Mouse (Mus musculus) liver, embryonic 15.5 days (tissue): Measurements from ENCODE around the gene Gpr107. TPM values are rescaled to one million over a fixed set of nuclear protein-coding genes. Genes with fewer than 3 reads are reported as not detected.
A peak's percentile ranks its signal among the peaks of the same experiment; 100 is the strongest.

ENCODE experiments used
- ATAC-seq: fragments of 200-750 bp; cut with Nextera tagmentation; 2 replicates; pipeline ENCODE4 v1.8.0; 2017; ENCODE audit warnings: moderate number of reproducible peaks, mild to moderate bottlenecking, moderate library complexity; ENCODE audit not compliant: insufficient read depth
- H3K27ac ChIP-seq: fragments of 300-500 bp; sonication (generic); replicated peaks from 2 replicates; pipeline ENCODE4 v1.5.1; 2015; ENCODE audit warnings: mild to moderate bottlenecking, inconsistent platforms
- H3K27me3 ChIP-seq: fragments of 300-500 bp; sonication (generic); 2 replicates; pipeline ENCODE4 v1.6.1; 2015; ENCODE audit warnings: mild to moderate bottlenecking, inconsistent platforms
- H3K36me3 ChIP-seq: fragments of 300-500 bp; sonication (generic); replicated peaks from 2 replicates; pipeline ENCODE4 v1.6.1; 2015; ENCODE audit warnings: moderate library complexity, mild to moderate bottlenecking, inconsistent platforms
- H3K4me1 ChIP-seq: fragments of 300-500 bp; sonication (generic); replicated peaks from 2 replicates; pipeline ENCODE4 v1.6.1; 2015; ENCODE audit warnings: inconsistent platforms
- H3K4me2 ChIP-seq: fragments of 300-500 bp; sonication (generic); 2 replicates; pipeline ENCODE4 v1.6.1; 2015; ENCODE audit warnings: moderate library complexity, mild to moderate bottlenecking, inconsistent platforms
- H3K4me3 ChIP-seq: fragments of 300-500 bp; sonication (generic); replicated peaks from 2 replicates; pipeline ENCODE4 v1.5.1; 2015; ENCODE audit warnings: mild to moderate bottlenecking, inconsistent platforms
- H3K9ac ChIP-seq: fragments of 300-500 bp; sonication (generic); 2 replicates; pipeline ENCODE4 v1.6.1; 2015; ENCODE audit warnings: moderate library complexity, mild to moderate bottlenecking, inconsistent platforms
- H3K9me3 ChIP-seq: fragments of 300-500 bp; sonication (generic); replicated peaks from 2 replicates; pipeline ENCODE4 v1.6.1; 2016; ENCODE audit warnings: inconsistent platforms
- WGBS: fragments of 180-500 bp; shearing (Covaris S2); methylation state at CpG from one replicate; pipeline ENCODE4 v1.1.7; 2015; ENCODE audit warnings: mixed read lengths; ENCODE audit not compliant: insufficient replicate concordance; 5-methylcytosine and 5-hydroxymethylcytosine counted together
- polyA plus RNA-seq: library from polyadenylated mRNA; unstranded; fragments of >200 nt; fragmentation: Nextera tagmentation; extraction: Ambion mirVana; gene quantifications from 2 replicates; pipeline ENCODE4 v1.2.1, GENCODE M21; 2015

Gene Gpr107
- polyA plus RNA-seq, 1 experiment from 2014 or later, result 10.4 TPM

GRCm38 (mm10) chr2:31127899-31128298 lies 24.2 kb upstream of the Gpr107 start:
- no peak overlapping the region for H3K27ac ChIP-seq
- H3K4me1 ChIP-seq, result peaks cover 56% of the 10 kb centered on the region
- no peaks in the 10 kb centered on the region for H3K27me3 ChIP-seq
- H3K9me3 ChIP-seq, result no peaks in the 10 kb centered on the region
- ATAC-seq, result no peak
- no peak overlapping the region for H3K4me3 ChIP-seq
- H3K9ac ChIP-seq, result no peak overlapping the region
- H3K36me3 ChIP-seq, result no peaks in the 10 kb centered on the region
- WGBS, result 34% methylated on average over 4 of the region's 4 CpGs
- no peak overlapping the region for H3K4me2 ChIP-seq

- H3K4me1 ChIP-seq, result peaks cover 54% of the 10 kb centered on the region
- H3K4me3 ChIP-seq, result no peak overlapping the region
- no peaks in the 10 kb centered on the region for H3K36me3 ChIP-seq
- no peak overlapping the region for H3K4me2 ChIP-seq
- no peak overlapping the region for H3K27ac ChIP-seq
- H3K27me3 ChIP-seq, result no peaks in the 10 kb centered on the region
- no peak for ATAC-seq
- 62% methylated on average over 14 of the region's 14 CpGs for whole genome bisulfite sequencing
- no peak overlapping the region for H3K9ac ChIP-seq
- no peaks in the 10 kb centered on the region for H3K9me3 ChIP-seq
These were observed 22.2 kb upstream of the Gpr107 start for GRCm38 (mm10) chr2:31129742-31130518.

GRCm38 (mm10) chr2:31130815-31131299 lies 21.3 kb upstream of the Gpr107 start:
- no peak overlapping the region for H3K4me3 ChIP-seq
- 25% methylated on average over 8 of the region's 8 CpGs for WGBS
- H3K4me2 ChIP-seq, result no peak overlapping the region
- no peak overlapping the region for H3K9ac ChIP-seq
- H3K9me3 ChIP-seq, result no peaks in the 10 kb centered on the region
- H3K27me3 ChIP-seq, result no peaks in the 10 kb centered on the region
- ATAC-seq, result no peak
- H3K36me3 ChIP-seq, result no peaks in the 10 kb centered on the region
- H3K27ac ChIP-seq, result peak overlapping the region; percentile 45; the same call in 1 of the 2 replicates
- H3K4me1 ChIP-seq, result peaks cover 56% of the 10 kb centered on the region

DNA sequence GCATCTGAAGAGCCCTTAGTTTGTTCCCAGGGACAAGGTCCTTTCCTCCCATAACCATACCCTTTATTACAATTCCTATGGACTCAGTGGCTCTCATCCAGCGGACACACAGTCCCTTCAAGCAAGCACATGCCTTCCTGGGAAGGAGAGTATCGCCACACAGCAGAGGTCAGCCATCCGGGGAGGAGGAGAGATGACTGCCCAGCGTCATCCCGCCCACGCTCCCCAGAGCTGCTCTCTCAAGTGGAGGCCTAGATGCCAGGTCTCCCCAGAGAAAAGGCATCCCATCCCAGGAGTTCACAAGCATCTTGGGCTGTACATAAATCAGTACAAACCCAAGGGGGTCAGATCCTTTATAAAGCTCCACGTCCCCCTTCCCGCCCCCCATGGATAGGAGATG lies 19.4 kb upstream of the Gpr107 start:
- 75% methylated on average over 8 of the region's 8 CpGs for WGBS
- Histone ChIP-seq H3K27me3 (no peaks in the 10 kb centered on the region), H3K9me3 (no peaks in the 10 kb centered on the region), H3K9ac (no peak overlapping the region), H3K4me1 (peaks cover 61% of the 10 kb centered on the region), H3K27ac (no peak overlapping the region), H3K4me2 (no peak overlapping the region), H3K4me3 (no peak overlapping the region), H3K36me3 (no peaks in the 10 kb centered on the region)
- ATAC-seq, result no peak

- 57% methylated on average over 4 of the region's 4 CpGs for WGBS
- Histone ChIP-seq H3K9ac (no peak overlapping the region), H3K9me3 (no peaks in the 10 kb centered on the region), H3K4me1 (peaks cover 56% of the 10 kb centered on the region), H3K4me3 (no peak overlapping the region), H3K36me3 (no peaks in the 10 kb centered on the region), H3K27me3 (no peaks in the 10 kb centered on the region), H3K4me2 (no peak overlapping the region), H3K27ac (no peak overlapping the region)
- no peak for ATAC-seq
These were observed 18.1 kb upstream of the Gpr107 start for GRCm38 (mm10) chr2:31133981-31134380.

GRCm38 (mm10) chr2:31135512-31135931 lies 16.6 kb upstream of the Gpr107 start:
- peaks cover 5% of the 10 kb centered on the region; the same call in 1 of the 2 replicates for H3K27me3 ChIP-seq
- H3K4me1 ChIP-seq, result peaks cover 55% of the 10 kb centered on the region
- whole genome bisulfite sequencing, result 27% methylated on average over 13 of the region's 13 CpGs
- no peak for ATAC-seq
- H3K4me2 ChIP-seq, result no peak overlapping the region
- H3K27ac ChIP-seq, result no peak overlapping the region
- no peak overlapping the region for H3K9ac ChIP-seq
- H3K4me3 ChIP-seq, result no peak overlapping the region
- no peaks in the 10 kb centered on the region for H3K9me3 ChIP-seq
- H3K36me3 ChIP-seq, result no peaks in the 10 kb centered on the region

DNA sequence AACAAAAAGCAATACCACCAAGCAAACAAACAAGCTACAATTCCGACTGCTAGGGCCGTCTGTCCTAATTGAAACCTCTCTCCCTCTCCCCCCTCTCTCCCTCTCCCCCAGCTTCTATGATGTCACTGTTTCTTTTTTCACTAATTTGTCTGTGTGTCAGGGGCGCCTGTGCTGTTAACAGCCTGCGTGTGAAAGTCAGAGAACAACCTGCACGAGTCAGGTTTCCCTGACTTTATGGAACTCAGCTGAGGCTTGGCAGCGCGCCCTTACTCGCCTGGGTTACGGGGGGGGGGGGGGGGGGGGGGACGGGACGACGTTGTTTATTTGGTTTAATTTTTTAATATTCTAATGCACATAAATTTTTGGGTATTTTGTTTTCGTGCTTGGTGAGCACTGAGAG lies 15.8 kb upstream of the Gpr107 start:
- H3K9ac ChIP-seq, result no peak overlapping the region
- peaks cover 13% of the 10 kb centered on the region for H3K27me3 ChIP-seq
- H3K27ac ChIP-seq, result no peak overlapping the region
- 56% methylated on average over 13 of the region's 13 CpGs for WGBS
- no peak overlapping the region for H3K4me2 ChIP-seq
- no peak for ATAC-seq
- H3K4me1 ChIP-seq, result peaks cover 55% of the 10 kb centered on the region
- no peaks in the 10 kb centered on the region for H3K9me3 ChIP-seq
- no peaks in the 10 kb centered on the region for H3K36me3 ChIP-seq
- no peak overlapping the region for H3K4me3 ChIP-seq

- no peak overlapping the region for H3K4me3 ChIP-seq
- ATAC-seq, result no peak
- H3K4me2 ChIP-seq, result no peak overlapping the region
- peaks cover 58% of the 10 kb centered on the region for H3K4me1 ChIP-seq
- H3K9ac ChIP-seq, result no peak overlapping the region
- no peaks in the 10 kb centered on the region for H3K9me3 ChIP-seq
- H3K27me3 ChIP-seq, result peaks cover 21% of the 10 kb centered on the region
- no peaks in the 10 kb centered on the region for H3K36me3 ChIP-seq
- no peak overlapping the region for H3K27ac ChIP-seq
- 72% methylated on average over 14 of the region's 14 CpGs for WGBS
These were observed 15.0 kb upstream of the Gpr107 start for GRCm38 (mm10) chr2:31137018-31137590.

GRCm38 (mm10) chr2:31139174-31139632 lies 12.9 kb upstream of the Gpr107 start:
- Histone ChIP-seq H3K4me3 (no peak overlapping the region), H3K27ac (no peak overlapping the region), H3K36me3 (no peaks in the 10 kb centered on the region), H3K4me1 (peaks cover 58% of the 10 kb centered on the region), H3K9ac (no peak overlapping the region), H3K4me2 (no peak overlapping the region), H3K9me3 (no peaks in the 10 kb centered on the region), H3K27me3 (peaks cover 28% of the 10 kb centered on the region)
- 48% methylated on average over 10 of the region's 10 CpGs for WGBS
- no peak for ATAC-seq

DNA sequence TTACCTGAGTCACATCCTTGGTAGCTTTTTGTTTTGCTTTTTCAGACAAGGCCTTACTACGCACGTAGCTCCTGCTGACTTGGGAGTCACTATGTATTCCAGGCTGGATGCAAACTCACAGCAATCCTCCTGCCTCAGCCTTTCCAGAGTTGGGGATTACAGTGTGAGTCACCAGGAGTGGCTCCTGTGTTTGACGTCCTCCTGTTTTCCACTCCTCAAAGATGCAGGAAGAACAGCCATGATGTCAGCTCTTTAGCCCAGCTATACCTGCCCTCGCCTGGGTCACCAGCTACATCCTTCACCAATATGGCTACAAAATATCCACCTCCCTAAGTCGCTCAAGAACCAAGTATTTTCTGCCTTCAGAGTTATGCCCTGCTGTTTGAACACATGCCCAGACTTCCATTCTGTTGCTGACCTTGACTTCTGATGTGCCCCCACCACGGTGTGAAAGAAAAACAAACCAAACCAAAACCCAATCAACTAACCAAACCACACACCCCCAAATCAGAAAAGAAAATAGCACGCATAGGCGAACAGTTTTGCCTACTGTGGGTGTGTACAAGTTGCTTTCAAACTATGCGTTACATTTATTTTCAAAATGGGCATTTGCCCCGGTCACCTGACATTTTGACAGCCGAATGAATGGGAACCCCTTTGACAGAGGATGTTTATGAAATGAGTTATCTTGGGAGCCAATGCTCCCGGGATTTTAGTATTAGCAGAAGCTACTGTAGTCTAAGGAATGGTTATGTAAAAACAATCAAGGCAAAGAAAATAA lies 11.9 kb upstream of the Gpr107 start:
- Histone ChIP-seq H3K4me2 (peak overlapping the region; percentile 96), H3K36me3 (no peaks in the 10 kb centered on the region), H3K9ac (0 out of 2 replicates have a peak overlapping the region, but pooled peaks have one; percentile 73), H3K27ac (no peak overlapping the region), H3K4me1 (peaks cover 60% of the 10 kb centered on the region), H3K4me3 (peak overlapping the region; percentile 73), H3K9me3 (no peaks in the 10 kb centered on the region), H3K27me3 (peaks cover 28% of the 10 kb centered on the region)
- ATAC-seq, result no peak
- 49% methylated on average over 12 of the region's 12 CpGs for WGBS

DNA sequence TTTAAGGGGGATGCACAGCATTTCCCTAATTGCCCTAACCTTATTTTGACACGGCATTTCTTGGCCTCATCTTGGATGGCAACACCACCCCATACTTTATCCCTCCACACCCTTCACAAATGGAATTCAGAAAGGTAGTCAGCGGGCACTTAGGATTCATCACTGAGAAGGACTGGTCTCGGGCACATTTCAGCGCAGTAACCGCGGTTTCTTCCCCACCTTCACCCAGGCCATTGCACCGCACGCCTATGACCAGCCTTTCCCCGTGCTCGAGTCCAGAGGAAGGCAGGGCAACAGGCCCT lies 11.4 kb upstream of the Gpr107 start:
- Histone ChIP-seq H3K36me3 (no peaks in the 10 kb centered on the region), H3K9me3 (no peaks in the 10 kb centered on the region), H3K4me2 (peak overlapping the region; percentile 96), H3K27me3 (peaks cover 28% of the 10 kb centered on the region), H3K4me3 (peak overlapping the region; percentile 73), H3K9ac (peak overlapping the region; percentile 73), H3K27ac (no peak overlapping the region), H3K4me1 (peaks cover 55% of the 10 kb centered on the region)
- ATAC-seq, result no peak
- WGBS, result 5% methylated on average over 10 of the region's 10 CpGs
